Mouse (Mus musculus): ENCODE measurements around the gene Cd9. TPM values are rescaled to one million over a fixed set of nuclear protein-coding genes. Genes with fewer than 3 reads are reported as not detected.

Cd9 gene
- polyA plus RNA-seq, 3 experiments from 2014 or later, result 101 to 147 (median 147) TPM

Other genes starting within 250 kb of the Cd9 start
- gene Tuba3a, start 208.7 kb downstream of the Cd9 start, polyA plus RNA-seq (2017; shearing (Covaris generic)), result 1 to 10 TPM in 2 of 3 experiments, under 1 TPM in 1; 0.70 to 2.7 (median 2.6) TPM
- gene Ltbr, start 180.9 kb downstream of the Cd9 start, polyA plus RNA-seq (2017; shearing (Covaris generic)), result under 1 TPM in 2 of 3 experiments, not detected in 1; 0.21 to 0.23 TPM
- not detected for gene Scnn1a, start 174.1 kb downstream of the Cd9 start, polyA plus RNA-seq (2017; shearing (Covaris generic))
- gene Tnfrsf1a, start 145.4 kb downstream of the Cd9 start, polyA plus RNA-seq (2017; shearing (Covaris generic)), result 10 to 100 TPM; 23.3 to 28.5 (median 24.7) TPM
- not detected for gene Plekhg6, start 114.0 kb downstream of the Cd9 start, polyA plus RNA-seq (2017; shearing (Covaris generic))
- under 1 TPM in 1 of 3 experiments, not detected in 2; 0.17 TPM for gene Vwf, start 52.0 kb upstream of the Cd9 start, polyA plus RNA-seq (2017; shearing (Covaris generic))
- gene Ano2, start 195.6 kb upstream of the Cd9 start, polyA plus RNA-seq (2017; shearing (Covaris generic)), result not detected

Measured in inflammation-experienced regulatory T-cells, adult 6 months (primary cell).